Mouse (Mus musculus): ENCODE data around the gene Tmem39a. TPM values are rescaled to one million over a fixed set of nuclear protein-coding genes. Genes with fewer than 3 reads are reported as not detected.

Tmem39a gene
- 81.4 and 83.2 TPM in 2 replicates for polyA plus RNA-seq (2015; fragmentation: Nextera tagmentation; extraction: Ambion mirVana)

DNA sequence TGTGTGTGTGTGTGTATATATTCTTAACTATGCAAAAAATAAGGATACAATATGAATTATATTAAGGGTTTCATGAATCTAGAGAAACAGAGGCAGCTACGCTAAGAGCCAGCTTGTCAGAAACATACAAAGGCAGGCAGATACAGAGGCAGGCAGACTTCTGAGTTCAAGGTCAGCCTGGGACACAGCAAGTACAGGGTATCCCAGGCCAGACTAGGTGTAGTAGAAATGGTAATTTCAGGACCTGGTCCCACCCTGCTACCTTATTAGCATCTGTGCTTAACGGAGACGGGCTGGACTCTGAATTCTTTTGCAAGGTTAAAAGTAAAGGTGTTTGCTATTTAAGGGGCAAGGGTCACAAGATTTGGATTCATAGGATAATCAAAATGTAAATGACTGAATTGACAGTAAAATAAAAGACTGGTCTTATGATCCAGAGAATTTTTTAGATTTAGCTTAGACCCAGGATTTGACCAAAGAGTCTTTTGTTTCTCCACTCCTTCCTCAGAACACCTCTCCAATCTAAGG, at the start of gene Tmem39a:
Tmem39a (plus strand) TSS at position 478 of the 528 bp plus-strand sequence.
- H3K36me3 ChIP-seq (ENCODE audit: control insufficient read depth, insufficient read depth, low read length), result no peaks in the 10 kb centered on the region
- H3K4me3 ChIP-seq (ENCODE audit: low read length), result no peak within 1 kb of the TSS
- H3K9ac ChIP-seq (ENCODE audit: low read depth, low read length), result no peak within 1 kb of the TSS
- 82% methylated on average over 3 of the region's 3 CpGs for WGBS
- no peak within 1 kb of the TSS for H3K27ac ChIP-seq (ENCODE audit: low read length)
- H3K4me1 ChIP-seq (ENCODE audit: control insufficient read depth, insufficient read depth, low read length), result no peaks in the 10 kb centered on the region
- no peaks in the 10 kb centered on the region for H3K9me3 ChIP-seq (ENCODE audit: control insufficient read depth, low read length)
- 0 out of 2 replicates have a peak, but pooled peaks cover 5% of the 10 kb centered on the region for H3K27me3 ChIP-seq (replicated peaks; ENCODE audit: control insufficient read depth, insufficient read depth, low read length)
- H3K4me2 ChIP-seq (ENCODE audit: low read depth, low read length), result no peak within 1 kb of the TSS
- ATAC-seq, result no peak

DNA sequence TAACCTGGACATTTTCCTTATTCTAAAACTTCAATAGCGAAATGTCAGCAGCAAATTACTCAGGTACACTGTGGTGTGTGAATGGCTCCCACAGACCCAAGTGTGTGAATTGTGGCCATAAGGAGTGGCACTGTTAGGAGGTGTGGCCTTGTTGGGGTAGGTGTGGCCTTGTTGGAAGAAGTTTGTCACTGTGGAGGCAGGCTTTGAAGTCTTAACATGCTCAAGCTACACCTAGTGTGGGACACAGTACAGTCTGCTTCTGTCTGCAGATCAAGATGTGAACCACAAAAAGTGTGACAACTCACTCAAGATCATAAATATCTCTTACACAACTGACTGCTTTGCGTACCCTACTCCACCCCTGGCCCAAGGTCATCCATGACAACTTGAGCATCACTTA, 47.7 kb upstream of the Tmem39a start:
- H3K36me3 ChIP-seq (ENCODE audit: control insufficient read depth, insufficient read depth, low read length), result peaks cover 11% of the 10 kb centered on the region

DNA sequence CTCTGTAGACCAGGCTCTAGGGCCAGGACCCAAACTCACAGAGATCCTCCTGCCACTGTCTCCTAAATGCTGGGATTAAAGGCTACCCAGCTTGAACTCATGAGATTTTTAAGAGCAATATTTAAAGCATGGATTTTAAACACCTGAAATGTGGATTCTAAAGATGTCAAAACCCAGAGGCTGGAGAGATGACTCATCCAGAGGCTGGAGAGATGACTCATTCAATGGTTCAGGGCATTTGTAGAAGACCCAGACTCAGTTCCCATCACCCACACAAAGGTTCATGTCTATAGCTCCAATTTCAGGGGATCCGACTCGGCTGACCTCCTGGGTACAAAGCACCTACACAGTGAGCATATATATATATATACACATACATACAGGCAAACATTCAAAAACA, 39.4 kb upstream of the Tmem39a start:
- peaks cover 11% of the 10 kb centered on the region for H3K4me1 ChIP-seq (ENCODE audit: control insufficient read depth, insufficient read depth, low read length)
- no peak for ATAC-seq
- H3K36me3 ChIP-seq (ENCODE audit: control insufficient read depth, insufficient read depth, low read length), result peaks cover 4% of the 10 kb centered on the region; the same call in 1 of the 2 replicates
- no peak overlapping the region for H3K4me3 ChIP-seq (ENCODE audit: low read length)
- H3K9ac ChIP-seq (ENCODE audit: low read depth, low read length), result no peak overlapping the region
- 94% methylated on average over 2 of the region's 2 CpGs for WGBS
- H3K9me3 ChIP-seq (ENCODE audit: control insufficient read depth, low read length), result no peaks in the 10 kb centered on the region
- H3K27ac ChIP-seq (ENCODE audit: low read length), result no peak overlapping the region
- no peaks in the 10 kb centered on the region for H3K27me3 ChIP-seq (replicated peaks; ENCODE audit: control insufficient read depth, insufficient read depth, low read length)
- no peak overlapping the region for H3K4me2 ChIP-seq (ENCODE audit: low read depth, low read length)

More for the DNA sequence above, 47.7 kb upstream of the Tmem39a start:
- Histone ChIP-seq H3K4me1 (ENCODE audit: control insufficient read depth, insufficient read depth, low read length) (no peaks in the 10 kb centered on the region), H3K27ac (ENCODE audit: low read length) (no peak overlapping the region), H3K9me3 (ENCODE audit: control insufficient read depth, low read length) (no peaks in the 10 kb centered on the region), H3K27me3 (replicated peaks; ENCODE audit: control insufficient read depth, insufficient read depth, low read length) (no peaks in the 10 kb centered on the region), H3K4me2 (ENCODE audit: low read depth, low read length) (no peak overlapping the region), H3K9ac (ENCODE audit: low read depth, low read length) (no peak overlapping the region), H3K4me3 (ENCODE audit: low read length) (no peak overlapping the region)
- WGBS, result 94% methylated on average over 2 of the region's 2 CpGs
- ATAC-seq, result no peak

DNA sequence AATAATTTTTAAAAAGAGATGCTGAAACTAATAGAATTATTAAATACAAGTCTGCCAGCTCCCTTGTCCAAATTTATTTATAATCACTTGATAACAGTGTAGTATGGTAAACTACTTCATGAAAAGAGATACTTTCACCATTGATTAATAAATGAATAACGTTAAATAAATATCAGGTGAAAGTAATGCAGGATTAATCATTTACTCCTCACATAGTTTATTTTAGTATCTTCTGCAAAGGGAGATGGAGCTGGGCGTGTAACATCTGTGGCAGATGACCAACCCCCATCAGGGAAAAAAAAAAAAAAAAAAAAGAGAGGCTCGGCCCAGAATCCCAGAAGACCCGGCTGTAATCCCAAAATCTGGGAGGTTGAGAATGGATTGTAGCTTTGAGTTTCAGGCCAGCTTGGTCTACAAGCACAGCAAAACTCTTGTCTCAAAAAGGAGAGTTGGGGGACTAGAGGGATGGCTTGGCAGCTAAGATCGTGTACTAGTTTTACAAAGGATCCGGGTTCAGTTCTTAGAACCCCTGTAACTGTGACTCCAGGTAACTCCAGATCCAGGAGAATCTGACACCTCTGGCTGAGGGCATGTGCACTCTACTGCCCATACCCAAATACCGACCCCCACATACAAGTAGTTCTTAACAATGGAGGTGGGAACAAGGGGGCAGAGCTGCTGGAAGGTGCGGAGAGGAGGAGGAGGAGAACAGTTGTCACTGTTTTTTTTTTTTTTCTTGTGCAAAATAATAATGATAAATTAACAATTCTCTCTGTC, 37.1 kb upstream of the Tmem39a start:
- Histone ChIP-seq H3K27ac (ENCODE audit: low read length) (no peak overlapping the region), H3K4me3 (ENCODE audit: low read length) (peak overlapping the region; percentile 99), H3K27me3 (replicated peaks; ENCODE audit: control insufficient read depth, insufficient read depth, low read length) (no peaks in the 10 kb centered on the region), H3K36me3 (ENCODE audit: control insufficient read depth, insufficient read depth, low read length) (peaks cover 4% of the 10 kb centered on the region; the same call in 1 of the 2 replicates), H3K4me2 (ENCODE audit: low read depth, low read length) (peak overlapping the region; percentile 60), H3K4me1 (ENCODE audit: control insufficient read depth, insufficient read depth, low read length) (peaks cover 11% of the 10 kb centered on the region), H3K9me3 (ENCODE audit: control insufficient read depth, low read length) (no peaks in the 10 kb centered on the region), H3K9ac (ENCODE audit: low read depth, low read length) (peak overlapping the region; percentile 61; the same call in 1 of the 2 replicates)
- no peak for ATAC-seq
- 27% methylated on average over 8 of the region's 8 CpGs for WGBS

DNA sequence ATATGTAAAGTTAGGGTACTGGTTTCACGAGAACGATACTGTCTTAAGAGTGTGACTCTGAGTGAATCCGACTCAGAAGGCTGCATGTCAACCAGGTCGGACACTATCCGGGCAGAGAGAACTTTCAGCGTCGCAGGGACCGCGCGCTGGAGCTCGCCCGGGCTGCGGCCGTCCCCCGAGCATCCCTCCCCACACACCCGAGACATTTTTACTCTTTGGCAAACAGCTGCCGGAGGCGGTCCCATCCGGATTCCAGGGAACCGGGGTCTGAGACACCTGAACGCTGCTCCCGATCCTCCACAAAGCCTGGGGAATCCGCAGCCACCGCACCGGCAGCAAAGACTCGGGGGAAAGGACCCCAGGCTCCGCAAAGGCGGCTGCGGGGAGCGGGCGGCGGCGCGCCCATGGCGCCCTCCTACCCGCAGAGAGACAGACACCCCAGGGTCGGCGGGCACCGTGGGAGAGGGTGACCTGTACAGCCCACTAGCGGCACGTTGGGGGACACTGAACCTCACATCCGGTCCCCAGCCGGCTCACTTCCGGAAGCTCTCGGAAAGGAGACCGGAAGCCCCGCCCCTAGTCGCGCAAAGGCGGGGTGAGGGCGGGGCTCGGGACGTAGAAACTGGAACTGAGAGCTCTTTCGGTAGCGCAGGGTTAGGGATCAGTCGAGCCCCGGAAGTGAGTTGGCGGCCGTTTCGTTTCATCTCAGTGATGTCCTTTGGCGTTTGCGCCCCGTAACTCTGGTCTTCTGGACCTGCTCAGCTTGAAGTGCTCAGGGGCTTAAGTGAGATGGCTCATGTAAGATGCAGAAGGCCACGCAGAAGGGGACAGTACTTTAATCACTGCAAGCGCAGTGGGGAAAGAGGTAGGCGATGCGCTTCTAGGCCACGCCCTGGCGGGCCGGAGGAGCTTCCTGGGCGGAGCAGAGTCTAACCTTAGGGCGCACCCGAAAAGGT, 36.1 kb upstream of the Tmem39a start, which contains the start of gene Timmdc1:
Timmdc1 (minus strand) TSS at position 535 of the 956 bp plus-strand sequence.
- WGBS, result under 1% methylated on average over 73 of the region's 73 CpGs
- peak within 1 kb of the TSS; percentile 94 for H3K27ac ChIP-seq (ENCODE audit: low read length)
- H3K27me3 ChIP-seq (replicated peaks; ENCODE audit: control insufficient read depth, insufficient read depth, low read length), result no peaks in the 10 kb centered on the region
- peak within 1 kb of the TSS; percentile 60 for H3K4me2 ChIP-seq (ENCODE audit: low read depth, low read length)
- H3K9ac ChIP-seq (ENCODE audit: low read depth, low read length), result peak within 1 kb of the TSS; percentile 97
- peak; percentile 98 for ATAC-seq
- peak within 1 kb of the TSS; percentile 99 for H3K4me3 ChIP-seq (ENCODE audit: low read length)
- H3K4me1 ChIP-seq (ENCODE audit: control insufficient read depth, insufficient read depth, low read length), result peaks cover 11% of the 10 kb centered on the region
- H3K9me3 ChIP-seq (ENCODE audit: control insufficient read depth, low read length), result no peaks in the 10 kb centered on the region
- H3K36me3 ChIP-seq (ENCODE audit: control insufficient read depth, insufficient read depth, low read length), result peaks cover 2% of the 10 kb centered on the region; the same call in 1 of the 2 replicates

DNA sequence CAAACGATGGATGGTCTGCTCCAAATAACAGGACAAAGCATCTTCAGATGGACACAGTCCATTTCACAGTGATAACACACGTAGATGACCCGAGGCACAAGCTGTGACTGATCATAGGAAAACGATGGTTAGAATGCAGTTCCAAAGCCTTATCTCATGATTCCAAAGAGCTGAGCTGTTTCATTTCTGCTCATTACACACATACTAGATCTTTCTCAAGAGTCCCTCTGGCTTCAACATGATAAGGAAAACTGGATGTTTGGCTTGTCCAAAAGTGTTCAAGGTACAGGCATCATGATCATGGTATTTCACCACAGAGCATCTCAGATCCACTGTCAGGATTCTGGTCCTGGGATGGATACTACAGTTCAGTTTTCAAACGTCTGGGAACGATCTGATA, 32.2 kb upstream of the Tmem39a start:
- H3K9me3 ChIP-seq (ENCODE audit: control insufficient read depth, low read length), result no peaks in the 10 kb centered on the region
- WGBS, result 89% methylated on average over 6 of the region's 6 CpGs
- no peak overlapping the region for H3K4me2 ChIP-seq (ENCODE audit: low read depth, low read length)
- peaks cover 11% of the 10 kb centered on the region for H3K4me1 ChIP-seq (ENCODE audit: control insufficient read depth, insufficient read depth, low read length)
- no peak for ATAC-seq
- H3K27me3 ChIP-seq (replicated peaks; ENCODE audit: control insufficient read depth, insufficient read depth, low read length), result no peaks in the 10 kb centered on the region
- H3K4me3 ChIP-seq (ENCODE audit: low read length), result no peak overlapping the region
- H3K27ac ChIP-seq (ENCODE audit: low read length), result no peak overlapping the region
- H3K36me3 ChIP-seq (ENCODE audit: control insufficient read depth, insufficient read depth, low read length), result peaks cover 2% of the 10 kb centered on the region; the same call in 1 of the 2 replicates
- no peak overlapping the region for H3K9ac ChIP-seq (ENCODE audit: low read depth, low read length)

DNA sequence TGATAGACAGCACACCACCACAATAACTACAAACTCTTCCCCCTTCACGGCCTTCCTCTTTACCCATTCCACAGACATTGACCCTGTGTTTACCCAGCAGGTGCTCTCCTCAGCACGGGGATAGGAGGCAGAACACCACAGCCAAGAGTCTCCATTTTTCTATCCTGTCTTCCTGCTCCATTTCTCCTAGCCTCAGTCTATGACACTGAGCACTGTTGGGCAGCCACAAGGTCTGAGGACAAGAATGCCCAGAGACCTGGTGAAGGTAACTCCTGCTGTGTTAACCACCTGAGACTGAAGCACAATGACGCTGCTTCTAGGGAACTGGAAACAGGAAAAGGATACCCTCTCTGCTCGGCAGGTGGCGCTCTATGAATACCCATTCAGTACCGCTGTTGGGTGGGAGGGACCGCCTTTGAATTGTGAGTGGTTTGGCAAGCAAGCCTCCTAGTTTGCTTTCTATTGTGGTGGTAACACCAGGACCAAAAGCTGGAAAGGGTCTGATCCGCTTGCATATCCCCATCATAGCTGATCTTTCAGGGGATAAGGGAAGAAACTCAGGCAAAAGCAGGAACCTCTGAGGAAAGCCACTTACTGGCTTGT, 21.9 kb upstream of the Tmem39a start:
- 43% methylated on average over 8 of the region's 8 CpGs for WGBS
- H3K36me3 ChIP-seq (ENCODE audit: control insufficient read depth, insufficient read depth, low read length), result peaks cover under 1% of the 10 kb centered on the region; the same call in 1 of the 2 replicates
- H3K4me3 ChIP-seq (ENCODE audit: low read length), result no peak overlapping the region
- H3K4me2 ChIP-seq (ENCODE audit: low read depth, low read length), result no peak overlapping the region
- ATAC-seq, result peak; percentile 69
- no peaks in the 10 kb centered on the region for H3K9me3 ChIP-seq (ENCODE audit: control insufficient read depth, low read length)
- H3K9ac ChIP-seq (ENCODE audit: low read depth, low read length), result no peak overlapping the region
- H3K27ac ChIP-seq (ENCODE audit: low read length), result no peak overlapping the region
- no peaks in the 10 kb centered on the region for H3K27me3 ChIP-seq (replicated peaks; ENCODE audit: control insufficient read depth, insufficient read depth, low read length)
- H3K4me1 ChIP-seq (ENCODE audit: control insufficient read depth, insufficient read depth, low read length), result no peaks in the 10 kb centered on the region

DNA sequence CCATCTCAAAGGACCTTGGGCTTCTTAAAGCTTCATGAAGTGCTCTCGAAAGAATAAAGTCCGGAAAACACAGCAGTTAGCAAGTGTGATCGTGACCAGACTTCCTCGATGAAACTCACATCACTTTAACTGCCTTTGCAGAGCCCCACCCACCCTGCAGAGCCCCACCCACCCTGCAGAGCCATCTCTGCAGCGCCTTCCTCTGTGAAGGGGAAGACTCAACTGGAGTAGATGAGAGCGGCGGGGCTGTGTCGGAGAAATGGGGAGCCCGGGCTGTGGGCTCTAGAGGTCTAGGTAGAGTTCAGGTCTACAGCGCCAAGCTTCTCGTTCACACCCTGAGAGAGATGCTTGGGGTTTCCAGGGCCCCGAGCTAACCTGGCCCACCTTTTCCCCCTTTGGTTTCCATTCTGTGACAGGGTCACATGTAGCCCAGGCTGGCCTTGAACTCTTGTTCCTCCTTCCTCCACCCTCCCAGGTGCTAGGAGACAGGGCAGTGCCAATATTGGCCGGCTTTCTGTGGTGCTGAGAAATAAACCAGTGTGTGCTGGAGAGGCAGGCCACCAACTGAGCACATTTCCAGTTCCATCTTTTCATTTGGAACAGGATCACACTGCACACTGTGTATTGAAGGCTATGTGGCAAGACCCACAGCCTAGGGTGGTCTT, 19.6 kb upstream of the Tmem39a start:
- WGBS, result 86% methylated on average over 13 of the region's 13 CpGs
- no peaks in the 10 kb centered on the region for H3K27me3 ChIP-seq (replicated peaks; ENCODE audit: control insufficient read depth, insufficient read depth, low read length)
- no peaks in the 10 kb centered on the region for H3K9me3 ChIP-seq (ENCODE audit: control insufficient read depth, low read length)
- H3K36me3 ChIP-seq (ENCODE audit: control insufficient read depth, insufficient read depth, low read length), result peaks cover 3% of the 10 kb centered on the region; the same call in 1 of the 2 replicates
- no peak overlapping the region for H3K27ac ChIP-seq (ENCODE audit: low read length)
- ATAC-seq, result no peak
- H3K4me3 ChIP-seq (ENCODE audit: low read length), result no peak overlapping the region
- no peaks in the 10 kb centered on the region for H3K4me1 ChIP-seq (ENCODE audit: control insufficient read depth, insufficient read depth, low read length)
- H3K9ac ChIP-seq (ENCODE audit: low read depth, low read length), result no peak overlapping the region
- no peak overlapping the region for H3K4me2 ChIP-seq (ENCODE audit: low read depth, low read length)

Measured in intestine, embryonic 16.5 days (tissue).